Mouse (Mus musculus) inflammation-experienced regulatory T-cells, adult 6 months (primary cell): Measurements from ENCODE around the gene Brpf1. TPM values are rescaled to one million over a fixed set of nuclear protein-coding genes. Genes with fewer than 3 reads are reported as not detected.
A peak's percentile ranks its signal among the peaks of the same experiment; 100 is the strongest.
"Not testable (repeated sequence)": the region's sequence is repeated elsewhere in the genome, so short reads cannot be mapped to it uniquely, and the experiment has no call there.

Experiments used
- ATAC-seq: one replicate; pipeline ENCODE4 v1.8.0; 2017
- polyA plus RNA-seq, 3 experiments: library from polyadenylated mRNA; unstranded; fragments of 100-300 nt; shearing (Covaris generic); gene quantifications; one replicate each; pipeline ENCODE4 v1.2.1; 2017

Gene Brpf1
- polyA plus RNA-seq, 3 experiments from 2014 or later: 9.2 to 15.3 (median 13.7) TPM

GRCm38 (mm10) chr6:113307481-113308121, 664 bp downstream of the Brpf1 start:
- ATAC-seq: no peak

DNA sequence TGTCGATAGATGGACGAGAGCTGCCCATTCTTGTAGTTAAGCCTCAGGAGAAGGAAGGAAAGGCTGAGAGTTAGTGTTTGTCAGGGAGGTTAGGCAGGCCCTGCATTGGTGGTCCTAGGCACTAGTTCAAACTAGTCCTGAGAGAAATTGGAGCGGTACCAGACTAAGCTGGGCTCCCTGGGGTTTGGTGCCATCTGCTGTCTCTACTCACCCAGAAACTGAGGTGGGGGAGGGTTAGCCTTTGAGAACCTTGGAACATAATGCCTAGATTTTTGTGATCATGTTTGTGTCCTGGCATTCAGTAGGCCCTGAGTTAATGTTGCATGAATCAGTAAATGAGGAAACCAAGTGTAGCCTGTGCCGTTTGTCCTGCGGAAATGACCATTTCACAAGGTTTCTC, 1.2 kb downstream of the Brpf1 start:
- no peak for ATAC-seq

- no peak for ATAC-seq
Observed at GRCm38 (mm10) chr6:113315972-113316371, 9.0 kb downstream of the Brpf1 start.

DNA sequence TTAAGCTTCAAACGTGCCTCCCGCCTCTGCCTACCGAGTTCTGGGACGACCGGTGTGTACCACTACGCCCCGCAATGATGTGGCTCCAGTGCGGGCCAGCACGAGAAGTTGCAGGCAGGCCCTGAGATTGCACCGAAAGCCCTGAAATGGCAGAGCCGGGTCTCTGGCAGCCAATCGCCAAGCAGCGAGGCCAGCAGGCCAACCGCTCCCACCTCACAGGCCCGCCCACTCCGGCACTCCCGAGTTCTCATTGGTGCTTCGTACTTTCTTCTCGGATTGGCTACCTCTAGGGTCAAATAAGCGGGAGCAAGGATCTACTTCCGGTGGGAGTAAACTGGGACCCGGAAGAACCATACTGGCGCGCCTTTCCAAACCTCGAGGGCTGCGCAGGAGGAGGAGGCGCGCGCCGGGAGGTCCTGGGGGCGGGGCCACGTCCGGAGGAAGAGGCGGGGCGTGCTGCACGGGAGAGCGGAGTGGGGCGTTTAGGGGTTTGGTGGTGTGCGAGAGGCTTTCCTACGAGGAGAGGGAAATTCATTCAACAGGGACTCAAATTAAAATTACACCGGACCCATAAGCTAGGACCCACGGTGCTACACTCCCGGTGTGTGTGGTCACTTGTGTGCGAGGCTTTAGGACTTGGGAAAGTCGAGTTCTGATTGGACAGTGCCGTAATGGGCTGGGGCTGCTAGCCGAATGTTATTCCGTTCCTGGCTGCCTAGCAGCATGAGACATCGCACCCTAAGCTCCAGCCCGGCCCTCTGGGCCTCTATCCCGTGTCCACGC, 19.8 kb downstream of the Brpf1 start, which contains the start of gene Ogg1:
Ogg1 (plus strand) TSS at position 440 of the 783 bp plus-strand sequence.
- peak; percentile 94 for ATAC-seq

GRCm38 (mm10) chr6:113329396-113329795, 22.5 kb downstream of the Brpf1 start:
- ATAC-seq: no peak

GRCm38 (mm10) chr6:113330547-113330946, 23.6 kb downstream of the Brpf1 start:
- peak; percentile 11 for ATAC-seq

- no peak for ATAC-seq
Observed at GRCm38 (mm10) chr6:113331721-113332120, 24.8 kb downstream of the Brpf1 start.

DNA sequence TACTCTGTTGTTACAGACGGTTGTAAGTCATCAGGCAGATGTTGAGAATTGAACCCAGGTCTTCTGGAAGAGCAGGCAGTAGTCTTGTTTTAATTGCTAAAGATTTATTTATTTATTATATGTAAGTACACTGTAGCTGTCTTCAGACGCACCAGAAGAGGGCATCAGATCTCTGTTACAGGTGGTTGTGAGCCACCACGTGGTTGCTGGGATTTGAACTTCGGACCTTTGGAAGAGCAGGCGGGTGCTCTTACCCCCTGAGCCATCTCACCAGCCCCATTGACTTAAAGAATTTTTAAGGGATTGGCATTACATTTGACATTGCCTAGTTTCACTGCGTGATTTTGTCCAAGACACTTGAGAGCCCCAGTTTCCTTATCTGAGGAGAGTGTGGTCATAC, 25.8 kb downstream of the Brpf1 start:
- not testable (repeated sequence) for ATAC-seq

GRCm38 (mm10) chr6:113333137-113333950, 26.4 kb downstream of the Brpf1 start:
- ATAC-seq: no peak

- ATAC-seq: no peak
Observed at GRCm38 (mm10) chr6:113334216-113334615, 27.3 kb downstream of the Brpf1 start.

- no peak for ATAC-seq
Observed at GRCm38 (mm10) chr6:113336852-113337620, 30.1 kb downstream of the Brpf1 start.

- ATAC-seq: no peak
Observed at GRCm38 (mm10) chr6:113341574-113341973, 34.6 kb downstream of the Brpf1 start.

DNA sequence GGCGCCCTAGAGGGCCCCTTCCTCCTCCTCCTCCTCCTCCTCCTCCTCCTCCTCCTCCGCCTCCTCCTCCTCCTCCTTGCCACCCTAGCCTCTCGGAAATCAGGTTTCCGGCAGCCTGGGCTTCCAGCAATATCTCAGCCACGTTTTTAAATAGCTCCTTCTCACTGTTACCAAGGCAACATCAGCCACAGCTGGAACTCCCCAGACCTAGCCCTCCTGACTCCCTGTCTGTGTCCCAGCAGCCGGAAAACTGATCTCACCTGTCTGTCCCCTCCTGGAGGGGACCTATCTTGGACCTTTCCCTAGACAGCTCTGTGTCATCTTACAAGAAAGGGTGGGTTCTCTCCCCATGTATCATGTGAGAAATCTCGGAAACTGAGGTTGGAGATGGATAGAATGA, 35.4 kb downstream of the Brpf1 start:
- no peak for ATAC-seq

DNA sequence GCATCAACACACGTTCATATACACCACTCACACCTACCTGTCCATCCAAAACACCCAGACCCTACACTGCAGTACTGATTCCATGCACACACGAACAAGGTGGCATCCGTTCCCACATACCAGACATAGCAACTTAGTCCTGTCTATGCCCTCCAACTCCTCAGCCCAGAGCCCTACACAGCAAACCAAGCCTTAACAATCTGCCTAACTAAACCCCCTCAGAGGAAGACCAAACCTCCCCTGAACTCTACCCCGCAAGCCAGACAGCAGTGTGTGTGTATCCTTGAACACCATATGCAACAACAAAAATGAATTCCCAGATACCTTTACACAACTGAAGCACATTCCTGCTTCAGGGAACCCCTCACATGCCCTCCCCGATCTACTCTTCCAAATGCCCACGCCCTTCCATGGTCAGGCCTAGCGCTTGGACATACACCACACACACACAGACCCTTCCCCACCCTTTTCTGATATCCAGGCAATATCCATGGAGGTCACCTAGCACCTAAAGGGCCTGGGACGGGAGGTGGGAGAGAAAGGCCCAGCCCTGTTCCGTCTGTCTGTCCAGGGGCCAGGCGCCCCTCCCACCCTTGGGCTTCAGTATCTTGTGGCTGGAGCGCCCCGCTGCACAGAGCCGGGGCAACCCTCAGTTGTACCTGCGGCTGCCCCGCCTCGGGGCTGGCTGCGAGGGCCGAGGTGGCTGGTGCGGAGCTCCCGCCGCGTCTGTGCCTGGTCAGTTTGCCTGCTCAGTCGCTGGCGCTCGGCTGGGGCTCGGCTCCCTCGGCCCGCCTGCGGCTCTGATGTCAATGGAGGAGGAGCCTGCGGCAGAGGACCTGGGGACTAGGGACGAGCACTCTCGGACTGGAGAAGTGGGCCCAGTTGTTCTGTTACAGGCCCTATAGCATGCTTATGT, 36.5 kb downstream of the Brpf1 start, which contains the start of gene Camk1:
Camk1 (minus strand) TSS at position 808 of the 916 bp plus-strand sequence.
- ATAC-seq: peak; percentile 50

GRCm38 (mm10) chr6:113344321-113344720, 37.4 kb downstream of the Brpf1 start:
- ATAC-seq: no peak

GRCm38 (mm10) chr6:113346897-113347296, 40.0 kb downstream of the Brpf1 start:
- ATAC-seq: no peak

- ATAC-seq: no peak
Observed at GRCm38 (mm10) chr6:113350538-113350937, 43.6 kb downstream of the Brpf1 start.

DNA sequence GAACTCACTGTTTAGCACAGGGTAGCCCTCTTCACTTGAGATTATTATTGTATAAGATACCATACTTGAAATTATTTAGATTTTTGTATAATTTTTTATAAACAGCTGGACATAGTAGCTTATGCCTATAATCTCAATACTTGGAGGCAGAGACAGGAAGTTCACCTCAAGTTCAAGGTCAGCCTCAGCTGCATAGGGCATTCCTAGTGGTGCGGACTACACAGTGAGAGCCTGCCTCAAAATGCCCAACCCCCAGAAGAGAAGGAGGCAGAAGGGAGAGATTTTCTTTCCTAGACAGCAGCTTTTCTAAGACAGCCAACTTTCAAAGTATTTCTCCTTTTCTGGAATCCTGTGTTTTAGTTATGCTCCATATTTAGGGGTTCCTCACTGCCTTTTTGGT, 44.2 kb downstream of the Brpf1 start:
- no peak for ATAC-seq

- no peak for ATAC-seq
Observed at GRCm38 (mm10) chr6:113351653-113352052, 44.7 kb downstream of the Brpf1 start.

DNA sequence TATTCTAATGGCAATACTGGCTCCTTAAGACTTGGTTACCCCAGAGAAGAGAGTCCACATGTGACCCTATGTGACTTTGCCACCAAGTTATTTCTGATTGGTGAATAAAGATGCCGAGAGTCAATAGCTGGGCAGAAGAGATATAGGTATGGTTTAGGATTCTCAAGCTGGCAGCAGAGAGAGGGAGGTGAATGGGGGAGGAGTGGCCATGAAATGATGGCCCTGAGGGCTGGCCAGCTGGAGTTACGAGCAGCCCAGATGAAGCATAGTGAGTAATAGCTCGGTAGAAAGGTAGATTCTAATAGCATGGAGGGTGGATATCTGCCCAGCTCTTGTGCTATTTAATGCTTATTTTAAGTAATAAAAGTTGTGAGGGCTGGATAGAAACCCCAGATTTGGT, 45.9 kb downstream of the Brpf1 start:
- ATAC-seq: no peak

GRCm38 (mm10) chr6:113353696-113354095, 46.8 kb downstream of the Brpf1 start:
- no peak for ATAC-seq
